ENCODE assay signal across 25 mouse cellular contexts in genomic region chr10:125161077-125161476, GRCm38 (mm10).
DNase-seq lines count a peak whose midpoint lies in the region; ATAC-seq and TF ChIP-seq lines count a peak whose summit lies in the region.
"Had no signal": no experiment of that assay in that cellular context is flagged by ENCODE, and none has a peak within 500 bp of the region (broad histone marks: within the 10 kb centered on the region; RNA-seq: fewer than 3 reads in every experiment).

No protein-coding gene starts in this region.

- DNase-seq in embryonic facial prominence, embryonic 14.5 days (ENCODE audit: low spot score): peak; percentile 22
- DNase-seq in embryonic facial prominence, embryonic 10.5 days (ENCODE audit: low spot score): no peak
- DNase-seq in heart, postnatal 36 days: no peak
- no peak for DNase-seq in embryo, embryonic 9.5 days (ENCODE audit: extremely low spot score)
- DNase-seq: cerebellum, adult 11-12 months; gastrocnemius, postnatal 36 days; kidney, adult 18-20 months; kidney, postnatal 4 days; lung, adult 18-20 months; lung, postnatal 14 days; thymus, adult 2 months; thymus, postnatal 4 days had no signal

- no peaks in the 10 kb centered on the region for H3K9me3 ChIP-seq in embryonic facial prominence, embryonic 14.5 days (ENCODE audit: control insufficient read depth, low read length)
- H3K9me3 ChIP-seq in embryonic facial prominence, embryonic 10.5 days: no peaks in the 10 kb centered on the region
- H3K9me3 ChIP-seq in heart, embryonic 16.5 days (replicated peaks; ENCODE audit: control insufficient read depth, low read length): no peaks in the 10 kb centered on the region
- H3K9me3 ChIP-seq in intestine, postnatal 0 days (ENCODE audit: control insufficient read depth): no peaks in the 10 kb centered on the region
- no peaks in the 10 kb centered on the region for H3K9me3 ChIP-seq in liver, embryonic 15.5 days (replicated peaks)
- no peaks in the 10 kb centered on the region for H3K9me3 ChIP-seq in hindbrain, embryonic 13.5 days
- H3K9me3 ChIP-seq: embryonic facial prominence, embryonic 12.5 days; forebrain, embryonic 12.5 days; limb, embryonic 10.5 days; midbrain, embryonic 13.5 days had no signal

- no peak overlapping the region for H3K9ac ChIP-seq in embryonic facial prominence, embryonic 14.5 days (ENCODE audit: low read depth, low read length)
- H3K9ac ChIP-seq in heart, embryonic 16.5 days (ENCODE audit: low read length): no peak overlapping the region
- H3K9ac ChIP-seq in intestine, postnatal 0 days (ENCODE audit: low read depth, low read length): no peak overlapping the region
- no peak overlapping the region for H3K9ac ChIP-seq in liver, embryonic 15.5 days
- no peak overlapping the region for H3K9ac ChIP-seq in hindbrain, embryonic 13.5 days
- H3K9ac ChIP-seq: embryonic facial prominence, embryonic 12.5 days; forebrain, embryonic 12.5 days; midbrain, embryonic 13.5 days had no signal

- intact Hi-C loops in heart, postnatal 36 days (cut with DNase I): no loop called here

- no peak overlapping the region for H3K4me3 ChIP-seq in embryonic facial prominence, embryonic 14.5 days (ENCODE audit: low read depth, low read length)
- H3K4me3 ChIP-seq in embryonic facial prominence, embryonic 10.5 days: no peak overlapping the region
- no peak overlapping the region for H3K4me3 ChIP-seq in heart, embryonic 16.5 days (ENCODE audit: low read length)
- H3K4me3 ChIP-seq in intestine, postnatal 0 days (ENCODE audit: low read depth, low read length): no peak overlapping the region
- H3K4me3 ChIP-seq in liver, embryonic 15.5 days (replicated peaks): no peak overlapping the region
- H3K4me3 ChIP-seq in hindbrain, embryonic 13.5 days: no peak overlapping the region
- H3K4me3 ChIP-seq: embryonic facial prominence, embryonic 12.5 days; erythroblast, embryonic 14.5 days; forebrain, embryonic 12.5 days; limb, embryonic 10.5 days; megakaryocyte, embryonic 14.5 days; midbrain, embryonic 13.5 days had no signal

- H3K36me3 ChIP-seq in embryonic facial prominence, embryonic 14.5 days (ENCODE audit: control insufficient read depth, insufficient read depth, low read length): no peaks in the 10 kb centered on the region
- no peaks in the 10 kb centered on the region for H3K36me3 ChIP-seq in embryonic facial prominence, embryonic 10.5 days (replicated peaks)
- H3K36me3 ChIP-seq in heart, embryonic 16.5 days (ENCODE audit: control insufficient read depth, insufficient read depth): no peaks in the 10 kb centered on the region
- no peaks in the 10 kb centered on the region for H3K36me3 ChIP-seq in intestine, postnatal 0 days (ENCODE audit: control insufficient read depth, insufficient read depth)
- H3K36me3 ChIP-seq in liver, embryonic 15.5 days (replicated peaks): no peaks in the 10 kb centered on the region
- H3K36me3 ChIP-seq in hindbrain, embryonic 13.5 days: no peaks in the 10 kb centered on the region
- H3K36me3 ChIP-seq: embryonic facial prominence, embryonic 12.5 days; forebrain, embryonic 12.5 days; limb, embryonic 10.5 days; midbrain, embryonic 13.5 days had no signal

- H3K27ac ChIP-seq in embryonic facial prominence, embryonic 14.5 days (replicated peaks; ENCODE audit: low read depth, low read length): no peak overlapping the region
- H3K27ac ChIP-seq in embryonic facial prominence, embryonic 10.5 days (replicated peaks): no peak overlapping the region
- no peak overlapping the region for H3K27ac ChIP-seq in heart, embryonic 16.5 days (ENCODE audit: low read length)
- H3K27ac ChIP-seq in intestine, postnatal 0 days (ENCODE audit: low read depth, low read length): no peak overlapping the region
- H3K27ac ChIP-seq in liver, embryonic 15.5 days (replicated peaks): no peak overlapping the region
- no peak overlapping the region for H3K27ac ChIP-seq in hindbrain, embryonic 13.5 days
- H3K27ac ChIP-seq: embryonic facial prominence, embryonic 12.5 days; forebrain, embryonic 12.5 days; limb, embryonic 10.5 days; midbrain, embryonic 13.5 days; stomach, postnatal 0 days had no signal

- H3K27me3 ChIP-seq in embryonic facial prominence, embryonic 14.5 days (replicated peaks; ENCODE audit: control insufficient read depth, insufficient read depth, low read length): no peaks in the 10 kb centered on the region
- H3K27me3 ChIP-seq in embryonic facial prominence, embryonic 10.5 days (replicated peaks; ENCODE audit: low read depth, poor library complexity, severe bottlenecking): no peaks in the 10 kb centered on the region
- no peaks in the 10 kb centered on the region for H3K27me3 ChIP-seq in heart, embryonic 16.5 days (ENCODE audit: control insufficient read depth, insufficient read depth, low read length)
- no peaks in the 10 kb centered on the region for H3K27me3 ChIP-seq in intestine, postnatal 0 days (replicated peaks; ENCODE audit: control insufficient read depth, insufficient read depth, low read length)
- H3K27me3 ChIP-seq in liver, embryonic 15.5 days: no peaks in the 10 kb centered on the region
- no peaks in the 10 kb centered on the region for H3K27me3 ChIP-seq in hindbrain, embryonic 13.5 days
- H3K27me3 ChIP-seq: embryonic facial prominence, embryonic 12.5 days; forebrain, embryonic 12.5 days; megakaryocyte, embryonic 14.5 days; midbrain, embryonic 13.5 days had no signal

- no peaks in the 10 kb centered on the region for H3K4me1 ChIP-seq in embryonic facial prominence, embryonic 14.5 days (ENCODE audit: control insufficient read depth, insufficient read depth, low read length)
- peaks cover 5% of the 10 kb centered on the region; the same call in 1 of the 2 replicates for H3K4me1 ChIP-seq in embryonic facial prominence, embryonic 10.5 days
- no peaks in the 10 kb centered on the region for H3K4me1 ChIP-seq in heart, embryonic 16.5 days (ENCODE audit: control insufficient read depth, insufficient read depth, low read length)
- H3K4me1 ChIP-seq in intestine, postnatal 0 days (replicated peaks; ENCODE audit: control insufficient read depth, insufficient read depth, low read length): no peaks in the 10 kb centered on the region
- no peaks in the 10 kb centered on the region for H3K4me1 ChIP-seq in liver, embryonic 15.5 days (replicated peaks)
- no peaks in the 10 kb centered on the region for H3K4me1 ChIP-seq in hindbrain, embryonic 13.5 days (replicated peaks)
- H3K4me1 ChIP-seq: embryonic facial prominence, embryonic 12.5 days; forebrain, embryonic 12.5 days; limb, embryonic 10.5 days; megakaryocyte, embryonic 14.5 days; midbrain, embryonic 13.5 days had no signal

- H3K4me2 ChIP-seq in embryonic facial prominence, embryonic 14.5 days (ENCODE audit: low read depth, low read length): no peak overlapping the region
- peak overlapping the region; percentile 24 for H3K4me2 ChIP-seq in heart, embryonic 16.5 days (ENCODE audit: low read depth, low read length)
- no peak overlapping the region for H3K4me2 ChIP-seq in intestine, postnatal 0 days (replicated peaks; ENCODE audit: low read depth)
- H3K4me2 ChIP-seq in liver, embryonic 15.5 days: no peak overlapping the region
- H3K4me2 ChIP-seq in hindbrain, embryonic 13.5 days: no peak overlapping the region
- H3K4me2 ChIP-seq: embryonic facial prominence, embryonic 12.5 days; forebrain, embryonic 12.5 days; midbrain, embryonic 13.5 days had no signal

- no peak for ATAC-seq in embryonic facial prominence, embryonic 14.5 days (ENCODE audit: low read depth)
- peak; percentile 60 for ATAC-seq in heart, embryonic 16.5 days (replicated peaks; ENCODE audit: extremely low read depth, insufficient read depth, low FRiP score)
- ATAC-seq in intestine, postnatal 0 days: peak; percentile 89
- peak; percentile 65 for ATAC-seq in liver, embryonic 15.5 days (ENCODE audit: insufficient read depth)
- ATAC-seq in hindbrain, embryonic 13.5 days (ENCODE audit: low FRiP score): no peak
- ATAC-seq: CD4-positive, CD25-positive, alpha-beta regulatory T cell, adult 4 months; hindbrain, embryonic 16.5 days; midbrain, embryonic 13.5 days had no signal

- 45% methylated on average over 5 of the region's 5 CpGs for WGBS in embryonic facial prominence, embryonic 14.5 days
- 61% methylated on average over 5 of the region's 5 CpGs for WGBS in embryonic facial prominence, embryonic 10.5 days
- 30% methylated on average over 5 of the region's 5 CpGs for WGBS in heart, embryonic 16.5 days
- 23% methylated on average over 5 of the region's 5 CpGs for WGBS in intestine, postnatal 0 days
- WGBS in liver, embryonic 15.5 days (ENCODE audit: insufficient replicate concordance): 21% methylated on average over 5 of the region's 5 CpGs
- 74% methylated on average over 5 of the region's 5 CpGs for WGBS in hindbrain, embryonic 13.5 days

- TF ChIP-seq CTCF in intestine, postnatal 0 days (IDR thresholded peaks at IDR 0.05; ENCODE audit: low read depth): no peak

Comparison
In these comparisons a context has a peak if more than half of its experiments do, and no peak if none do; other contexts are left out.
1. ATAC-seq: peak in heart, embryonic 16.5 days (single experiment), intestine, postnatal 0 days (single experiment) and liver, embryonic 15.5 days (single experiment); none in embryonic facial prominence, embryonic 14.5 days (single experiment) and hindbrain, embryonic 13.5 days (single experiment).